Mouse (Mus musculus): ENCODE data around the gene Rnf212. TPM values are rescaled to one million over a fixed set of nuclear protein-coding genes. Genes with fewer than 3 reads are reported as not detected.
A peak's percentile ranks its signal among the peaks of the same experiment; 100 is the strongest.

The Rnf212 gene
- polyA plus RNA-seq, 1 experiment = not detected

DNA sequence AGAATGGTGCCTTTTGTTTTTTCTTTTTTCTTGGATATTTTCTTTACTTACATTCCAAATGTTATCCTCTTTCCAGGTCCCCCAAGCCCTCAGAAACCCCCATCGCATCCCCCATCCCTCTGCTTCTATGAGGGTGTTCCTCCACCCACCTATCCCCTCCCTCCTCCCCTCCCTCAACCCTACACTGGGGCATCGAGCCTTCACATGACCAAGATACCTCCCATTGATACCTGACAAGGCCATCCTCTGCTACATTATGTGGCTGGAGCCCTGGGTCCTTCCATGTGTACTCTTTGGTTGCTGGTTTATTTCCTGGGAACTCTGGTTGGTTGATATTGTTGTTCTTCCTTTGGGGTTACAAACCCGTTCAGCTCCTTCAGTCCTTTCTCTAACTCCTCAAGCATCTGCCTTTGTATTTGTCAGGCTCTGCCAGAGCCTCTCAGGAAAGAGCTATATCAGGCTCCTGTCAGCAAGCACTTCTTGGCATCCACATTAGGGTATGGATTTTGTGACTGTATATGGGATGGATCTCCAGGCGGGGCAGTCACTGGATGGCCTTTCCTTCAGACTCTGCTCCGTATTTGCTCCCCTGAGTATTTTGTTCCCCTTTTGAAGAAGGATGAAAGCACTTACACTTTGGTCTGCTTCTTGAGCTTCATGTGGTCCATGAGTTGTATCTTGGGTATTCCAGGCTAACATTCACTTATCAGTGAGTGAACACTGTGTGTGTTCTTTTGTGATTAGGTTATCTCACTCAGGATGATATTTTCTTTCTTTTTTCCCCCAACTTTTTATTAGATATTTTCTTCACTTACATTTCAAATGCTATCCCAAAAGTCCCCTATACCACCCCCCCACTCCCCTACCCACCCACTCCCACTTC is 24.2 kb downstream of the Rnf212 start:
- H3K4me3 ChIP-seq (replicated peaks; ENCODE audit: insufficient read depth, low read depth, low read length) = no peak overlapping the region
- WGBS = 72% methylated on average over 5 of the region's 5 CpGs
- H3K27me3 ChIP-seq (ENCODE audit: control insufficient read depth, insufficient read depth, low read length) = no peaks in the 10 kb centered on the region
- H3K27ac ChIP-seq (ENCODE audit: insufficient read depth, low read length) = no peak overlapping the region
- no peaks in the 10 kb centered on the region for H3K4me1 ChIP-seq (ENCODE audit: control insufficient read depth, insufficient read depth, low read length)
- no peak for DNase-seq
- TF ChIP-seq CTCF (IDR thresholded peaks at IDR 0.05; ENCODE audit: borderline replicate concordance, insufficient read depth, low read depth, low read length) (no peak), POLR2A (IDR thresholded peaks at IDR 0.05; ENCODE audit: borderline replicate concordance, insufficient read depth, low read length) (no peak)

DNA sequence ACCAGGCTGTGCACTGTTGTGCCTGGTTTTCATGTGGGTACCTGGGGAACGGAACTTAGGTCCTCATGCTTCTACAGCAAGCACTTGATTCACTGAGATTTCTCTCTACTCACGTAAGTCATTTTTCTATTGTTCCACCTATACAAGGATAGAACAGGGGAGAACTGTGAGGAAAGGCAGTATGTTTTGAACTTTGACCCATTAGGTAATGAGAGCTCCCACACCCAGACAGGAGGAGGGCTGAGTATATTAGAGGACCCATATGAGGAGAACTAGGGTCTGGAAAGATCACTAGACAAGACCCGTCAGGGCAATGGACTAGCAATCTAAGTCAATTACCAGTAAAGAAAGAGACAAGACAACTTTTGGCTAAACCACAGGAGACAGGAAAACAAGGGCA is 30.2 kb downstream of the Rnf212 start:
- no peak for TF ChIP-seq CTCF (IDR thresholded peaks at IDR 0.05; ENCODE audit: borderline replicate concordance, insufficient read depth, low read depth, low read length)
- TF ChIP-seq POLR2A (IDR thresholded peaks at IDR 0.05; ENCODE audit: borderline replicate concordance, insufficient read depth, low read length) = no peak
- Histone ChIP-seq H3K4me1 (ENCODE audit: control insufficient read depth, insufficient read depth, low read length) (no peaks in the 10 kb centered on the region), H3K4me3 (replicated peaks; ENCODE audit: insufficient read depth, low read depth, low read length) (no peak overlapping the region), H3K27me3 (ENCODE audit: control insufficient read depth, insufficient read depth, low read length) (no peaks in the 10 kb centered on the region), H3K27ac (ENCODE audit: insufficient read depth, low read length) (no peak overlapping the region)
- 84% methylated on average over 3 of the region's 3 CpGs for WGBS
- no peak for DNase-seq

DNA sequence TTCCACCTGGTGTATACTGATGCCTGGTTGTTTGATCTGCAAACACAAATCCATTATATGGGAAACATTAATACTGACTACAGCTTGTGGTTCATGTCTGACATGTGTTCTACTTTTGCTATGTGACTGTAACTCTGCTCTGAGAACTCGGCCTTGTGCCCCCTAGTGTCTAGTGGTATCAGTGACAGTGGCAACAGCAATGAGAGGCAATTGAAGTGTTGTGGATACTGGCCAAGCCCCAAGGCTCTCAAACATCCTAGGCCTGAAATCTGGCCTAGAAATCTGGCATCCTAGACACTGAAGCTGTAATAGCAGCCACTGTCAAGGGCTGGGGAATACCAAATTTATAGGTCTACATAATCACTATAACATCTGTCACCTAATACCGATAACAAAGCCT is 30.9 kb downstream of the Rnf212 start:
- Histone ChIP-seq H3K4me1 (ENCODE audit: control insufficient read depth, insufficient read depth, low read length) (no peaks in the 10 kb centered on the region), H3K27me3 (ENCODE audit: control insufficient read depth, insufficient read depth, low read length) (no peaks in the 10 kb centered on the region), H3K4me3 (replicated peaks; ENCODE audit: insufficient read depth, low read depth, low read length) (no peak overlapping the region), H3K27ac (ENCODE audit: insufficient read depth, low read length) (no peak overlapping the region)
- TF ChIP-seq POLR2A (IDR thresholded peaks at IDR 0.05; ENCODE audit: borderline replicate concordance, insufficient read depth, low read length) = no peak
- TF ChIP-seq CTCF (IDR thresholded peaks at IDR 0.05; ENCODE audit: borderline replicate concordance, insufficient read depth, low read depth, low read length) = no peak
- DNase-seq = no peak
- WGBS = 53% methylated on average over 2 of the region's 2 CpGs

DNA sequence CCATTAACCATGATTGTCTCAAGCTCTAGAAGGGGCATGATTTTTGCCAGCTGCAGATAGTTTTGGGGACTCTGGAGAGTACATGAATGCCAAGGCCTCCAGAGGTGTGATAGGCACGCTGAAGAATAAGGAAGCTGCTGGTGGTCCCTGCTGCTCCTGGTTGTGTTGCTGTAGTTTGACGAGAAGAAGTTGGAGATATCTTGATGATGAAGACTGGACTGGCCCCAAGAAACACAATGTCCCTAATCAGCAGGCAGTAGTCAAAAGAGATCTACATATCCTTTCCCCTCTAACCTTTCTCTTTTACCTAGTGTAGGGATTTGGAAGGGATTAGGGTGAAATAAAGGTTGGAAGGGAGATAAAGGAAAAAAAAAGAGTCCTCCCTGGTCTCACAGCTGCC is 32.2 kb downstream of the Rnf212 start:
- Histone ChIP-seq H3K27ac (ENCODE audit: insufficient read depth, low read length) (no peak overlapping the region), H3K4me1 (ENCODE audit: control insufficient read depth, insufficient read depth, low read length) (no peaks in the 10 kb centered on the region), H3K27me3 (ENCODE audit: control insufficient read depth, insufficient read depth, low read length) (no peaks in the 10 kb centered on the region), H3K4me3 (replicated peaks; ENCODE audit: insufficient read depth, low read depth, low read length) (no peak overlapping the region)
- 61% methylated on average over 2 of the region's 2 CpGs for WGBS
- TF ChIP-seq CTCF (IDR thresholded peaks at IDR 0.05; ENCODE audit: borderline replicate concordance, insufficient read depth, low read depth, low read length) = no peak
- no peak for TF ChIP-seq POLR2A (IDR thresholded peaks at IDR 0.05; ENCODE audit: borderline replicate concordance, insufficient read depth, low read length)
- DNase-seq = no peak

DNA sequence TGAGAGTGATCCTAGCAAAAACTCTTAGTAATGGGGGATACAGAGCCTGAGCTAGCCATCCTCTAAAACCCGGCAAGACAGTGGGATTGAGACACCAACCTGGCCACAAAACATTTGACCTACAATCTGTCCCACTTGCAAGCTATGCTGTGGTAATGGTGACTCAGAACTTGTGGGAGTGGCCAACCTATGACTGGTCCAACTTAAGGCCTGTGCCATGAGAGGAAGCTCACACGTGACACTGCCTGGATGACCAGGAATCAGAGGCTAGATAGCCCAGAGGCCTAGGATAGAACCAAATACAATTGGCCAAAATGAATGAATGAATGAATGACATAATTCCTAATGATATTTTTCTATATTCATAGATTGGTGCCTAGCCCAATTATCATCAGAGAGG is 32.9 kb downstream of the Rnf212 start:
- no peak overlapping the region for H3K27ac ChIP-seq (ENCODE audit: insufficient read depth, low read length)
- H3K4me3 ChIP-seq (replicated peaks; ENCODE audit: insufficient read depth, low read depth, low read length) = no peak overlapping the region
- no peaks in the 10 kb centered on the region for H3K4me1 ChIP-seq (ENCODE audit: control insufficient read depth, insufficient read depth, low read length)
- DNase-seq = no peak
- 79% methylated on average over 2 of the region's 2 CpGs for WGBS
- TF ChIP-seq CTCF (IDR thresholded peaks at IDR 0.05; ENCODE audit: borderline replicate concordance, insufficient read depth, low read depth, low read length) (no peak), POLR2A (IDR thresholded peaks at IDR 0.05; ENCODE audit: borderline replicate concordance, insufficient read depth, low read length) (no peak)
- no peaks in the 10 kb centered on the region for H3K27me3 ChIP-seq (ENCODE audit: control insufficient read depth, insufficient read depth, low read length)

DNA sequence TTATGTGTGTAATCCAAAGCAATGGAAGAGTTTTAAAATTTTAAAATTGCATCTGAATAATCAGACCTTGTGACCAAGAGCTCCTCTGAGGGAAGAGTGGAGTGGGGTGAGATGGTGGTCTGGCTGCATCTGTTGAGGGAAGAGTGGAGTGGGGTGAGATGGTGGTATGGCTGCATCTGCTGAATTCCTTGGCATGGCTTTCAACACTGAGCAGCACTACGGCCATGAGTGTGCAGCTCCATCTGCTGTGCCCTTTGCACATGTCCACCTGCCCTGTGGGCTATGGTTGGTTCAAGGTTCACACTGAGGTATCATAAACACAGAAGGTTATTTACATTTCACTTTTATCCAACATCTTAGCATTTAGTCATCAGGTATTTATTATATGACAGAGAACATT is 47.4 kb downstream of the Rnf212 start:
- DNase-seq = no peak
- TF ChIP-seq CTCF (IDR thresholded peaks at IDR 0.05; ENCODE audit: borderline replicate concordance, insufficient read depth, low read depth, low read length) (no peak), POLR2A (IDR thresholded peaks at IDR 0.05; ENCODE audit: borderline replicate concordance, insufficient read depth, low read length) (no peak)
- Histone ChIP-seq H3K27me3 (ENCODE audit: control insufficient read depth, insufficient read depth, low read length) (no peaks in the 10 kb centered on the region; the same call in 1 of the 2 replicates), H3K27ac (ENCODE audit: insufficient read depth, low read length) (no peak overlapping the region), H3K4me1 (ENCODE audit: control insufficient read depth, insufficient read depth, low read length) (no peaks in the 10 kb centered on the region), H3K4me3 (replicated peaks; ENCODE audit: insufficient read depth, low read depth, low read length) (no peak overlapping the region)
- 36% methylated on average over 1 of the region's 1 CpGs for WGBS

DNA sequence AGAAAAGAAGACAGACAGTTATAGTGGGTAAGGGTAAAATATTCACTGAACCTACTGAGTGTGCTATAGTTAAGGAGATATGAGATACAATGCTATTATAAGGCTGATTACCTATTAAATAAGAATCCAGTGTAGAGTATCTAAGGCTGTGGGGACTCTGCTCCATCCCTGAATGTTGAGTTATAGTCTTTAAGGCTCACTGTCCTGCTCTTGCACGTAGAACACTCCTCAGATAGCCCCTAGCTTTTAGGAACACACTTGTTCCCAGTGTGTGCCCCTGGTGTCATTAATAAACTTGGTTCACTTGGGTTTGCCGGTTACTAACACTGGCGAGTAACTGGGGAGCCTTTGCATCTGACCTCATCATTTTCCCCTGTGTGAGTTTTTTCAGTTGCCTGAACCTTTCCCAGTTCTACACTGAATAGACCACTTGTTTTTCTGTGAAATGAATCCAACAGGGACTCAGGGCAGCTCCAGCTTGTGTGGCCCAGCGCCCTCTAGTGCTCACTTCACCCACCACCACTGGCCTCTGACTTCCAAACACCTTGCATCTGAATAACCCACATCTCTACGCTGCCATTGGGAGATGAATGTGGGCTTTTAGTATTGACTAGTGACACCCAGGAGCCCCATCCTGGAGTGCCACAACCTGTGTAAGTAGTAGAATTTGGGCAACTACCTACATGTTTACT is 48.1 kb downstream of the Rnf212 start:
- WGBS = 18% methylated on average over 5 of the region's 5 CpGs
- H3K4me1 ChIP-seq (ENCODE audit: control insufficient read depth, insufficient read depth, low read length) = no peaks in the 10 kb centered on the region
- TF ChIP-seq CTCF (IDR thresholded peaks at IDR 0.05; ENCODE audit: borderline replicate concordance, insufficient read depth, low read depth, low read length) (peak; percentile 74), POLR2A (IDR thresholded peaks at IDR 0.05; ENCODE audit: borderline replicate concordance, insufficient read depth, low read length) (no peak)
- no peak overlapping the region for H3K27ac ChIP-seq (ENCODE audit: insufficient read depth, low read length)
- H3K4me3 ChIP-seq (replicated peaks; ENCODE audit: insufficient read depth, low read depth, low read length) = no peak overlapping the region
- no peaks in the 10 kb centered on the region; the same call in 1 of the 2 replicates for H3K27me3 ChIP-seq (ENCODE audit: control insufficient read depth, insufficient read depth, low read length)
- DNase-seq = peak; percentile 59 to 63

DNA sequence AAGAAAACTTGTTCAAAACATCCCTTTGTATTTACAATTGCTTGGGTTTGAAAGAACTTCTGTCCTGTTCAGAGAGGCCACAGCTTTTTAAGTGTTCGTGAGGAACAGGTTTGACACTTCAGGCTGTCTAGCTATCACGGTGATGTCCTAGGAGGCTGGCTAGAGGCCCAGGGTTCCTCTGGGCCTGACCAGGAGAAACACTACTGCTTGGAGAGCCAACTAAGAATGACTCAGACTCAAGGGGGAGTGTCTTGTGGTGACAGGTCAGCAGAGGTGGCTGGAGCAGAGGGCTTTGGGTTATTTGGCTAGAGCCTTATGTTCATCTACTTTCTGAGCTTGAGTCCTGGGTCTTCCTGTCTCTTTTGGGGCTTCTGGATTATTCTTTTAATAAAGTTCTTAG is 50.8 kb downstream of the Rnf212 start:
- WGBS = 16% methylated on average over 2 of the region's 2 CpGs
- Histone ChIP-seq H3K27me3 (ENCODE audit: control insufficient read depth, insufficient read depth, low read length) (no peaks in the 10 kb centered on the region), H3K4me1 (ENCODE audit: control insufficient read depth, insufficient read depth, low read length) (no peaks in the 10 kb centered on the region), H3K4me3 (replicated peaks; ENCODE audit: insufficient read depth, low read depth, low read length) (no peak overlapping the region), H3K27ac (ENCODE audit: insufficient read depth, low read length) (no peak overlapping the region)
- no peak for TF ChIP-seq CTCF (IDR thresholded peaks at IDR 0.05; ENCODE audit: borderline replicate concordance, insufficient read depth, low read depth, low read length)
- TF ChIP-seq POLR2A (IDR thresholded peaks at IDR 0.05; ENCODE audit: borderline replicate concordance, insufficient read depth, low read length) = no peak
- DNase-seq = no peak
